Mouse (Mus musculus): ENCODE data around the gene Shisa8. TPM values are rescaled to one million over a fixed set of nuclear protein-coding genes. Genes with fewer than 3 reads are reported as not detected.
A peak's percentile ranks its signal among the peaks of the same experiment; 100 is the strongest.

Gene Shisa8
- total RNA-seq, 2 experiments from 2014 or later = 0.52 to 0.95 TPM

DNA sequence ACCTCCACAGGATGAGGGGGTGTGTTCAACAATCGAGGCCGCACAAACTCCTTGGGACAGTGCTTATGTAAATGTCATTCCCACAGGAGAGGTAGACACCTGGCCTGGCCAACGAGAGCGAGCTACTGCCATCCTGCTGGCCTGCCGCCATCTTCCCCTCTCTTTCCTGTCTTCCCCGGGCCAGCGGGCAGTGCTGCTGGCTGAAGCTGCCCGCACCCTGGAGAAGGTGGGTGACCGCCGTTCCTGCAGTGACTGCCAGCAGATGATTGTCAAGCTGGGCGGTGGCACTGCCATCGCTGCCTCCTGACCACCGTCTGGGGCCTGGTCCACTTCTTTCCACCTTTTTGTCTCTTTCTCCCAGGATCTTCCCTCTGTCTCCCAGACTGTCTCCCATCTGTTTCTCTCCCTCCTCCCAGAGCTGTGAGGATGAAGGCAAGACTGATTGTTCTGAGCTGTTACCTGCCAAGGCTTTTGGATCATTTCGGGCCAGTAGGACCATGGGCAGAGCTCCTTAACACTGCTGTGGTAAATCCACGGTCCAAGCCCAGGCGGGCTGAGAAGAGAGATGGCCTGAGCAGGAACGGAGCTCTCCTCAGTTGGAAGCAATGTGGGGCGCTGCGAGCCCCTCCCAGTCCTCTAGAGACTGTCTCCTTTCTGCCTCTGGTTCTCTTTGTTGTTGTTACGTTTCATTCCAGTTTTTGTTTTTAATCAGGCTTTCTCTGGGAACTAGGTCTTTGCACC lies 8.8 kb downstream of the Shisa8 start:
- no peak for DNase-seq

- DNase-seq = no peak
Observed at GRCm38 (mm10) chr15:82203090-82203489, 9.5 kb downstream of the Shisa8 start.

GRCm38 (mm10) chr15:82202086-82202485 lies 10.5 kb downstream of the Shisa8 start:
- no peak for DNase-seq

DNA sequence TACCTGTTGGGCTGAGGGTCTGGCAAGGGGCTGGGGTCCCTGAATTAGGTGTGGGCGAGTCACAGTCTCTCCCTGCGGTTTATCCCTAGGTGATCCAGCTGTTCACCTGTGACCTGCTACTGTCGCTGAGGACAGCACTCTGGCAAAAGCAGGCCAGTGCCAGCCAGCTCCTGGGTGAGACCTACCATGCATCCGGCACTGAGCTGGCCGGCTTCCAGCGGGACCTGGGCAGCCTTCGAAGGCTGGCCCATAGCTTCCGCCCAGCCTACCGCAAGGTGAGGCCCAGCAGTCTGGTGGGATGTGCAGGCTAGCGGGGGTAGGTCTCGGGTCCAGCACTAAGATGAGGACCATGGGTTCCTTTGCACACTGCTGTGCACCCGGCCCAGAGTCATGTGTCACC lies 13.1 kb downstream of the Shisa8 start:
- no peak for DNase-seq

DNA sequence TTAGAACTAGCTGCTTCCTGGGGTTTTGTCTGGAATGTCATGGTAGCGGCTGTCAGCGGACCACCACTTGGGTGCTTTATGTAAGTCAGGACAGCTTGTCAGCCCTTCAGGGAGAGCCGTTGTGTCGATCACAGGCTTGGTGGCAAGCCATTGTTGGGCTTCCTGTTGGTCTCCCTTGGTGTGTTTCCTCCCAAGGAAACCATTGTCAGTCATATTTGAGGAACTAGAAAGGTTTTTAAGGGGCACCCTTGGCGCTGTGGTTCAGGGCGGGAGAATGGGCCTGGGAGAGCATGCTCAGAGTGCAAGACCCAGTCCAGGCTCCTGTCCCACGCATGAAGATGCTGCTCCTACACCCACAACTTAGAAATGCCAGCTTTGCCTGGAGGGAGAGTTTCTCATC lies 14.3 kb downstream of the Shisa8 start:
- DNase-seq = no peak

DNA sequence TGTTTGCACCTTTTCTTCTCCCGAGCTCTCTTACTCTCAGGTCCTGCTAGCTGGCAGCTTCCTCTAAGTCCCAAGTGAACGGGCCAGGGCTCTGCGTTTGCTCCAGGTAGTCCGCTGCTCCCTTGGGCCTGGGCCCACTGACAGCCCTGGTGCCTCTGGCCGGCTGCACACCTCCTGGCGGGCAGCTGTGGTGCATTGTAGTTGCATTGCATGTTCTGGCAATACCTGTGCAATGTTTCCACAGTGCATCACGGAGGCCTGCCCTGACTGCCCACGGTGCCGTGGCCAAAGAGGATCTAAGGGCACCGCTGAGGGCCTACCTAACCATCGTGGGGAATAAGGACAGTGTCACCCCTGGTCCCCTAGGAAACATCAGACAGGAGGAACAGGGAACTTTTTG lies 14.7 kb downstream of the Shisa8 start:
- DNase-seq = no peak

GRCm38 (mm10) chr15:82197246-82197750 lies 15.3 kb downstream of the Shisa8 start:
- DNase-seq = no peak

- DNase-seq = no peak
Observed at GRCm38 (mm10) chr15:82196300-82196699, 16.3 kb downstream of the Shisa8 start.

GRCm38 (mm10) chr15:82192617-82193016 lies 20.0 kb downstream of the Shisa8 start:
- DNase-seq = no peak

DNA sequence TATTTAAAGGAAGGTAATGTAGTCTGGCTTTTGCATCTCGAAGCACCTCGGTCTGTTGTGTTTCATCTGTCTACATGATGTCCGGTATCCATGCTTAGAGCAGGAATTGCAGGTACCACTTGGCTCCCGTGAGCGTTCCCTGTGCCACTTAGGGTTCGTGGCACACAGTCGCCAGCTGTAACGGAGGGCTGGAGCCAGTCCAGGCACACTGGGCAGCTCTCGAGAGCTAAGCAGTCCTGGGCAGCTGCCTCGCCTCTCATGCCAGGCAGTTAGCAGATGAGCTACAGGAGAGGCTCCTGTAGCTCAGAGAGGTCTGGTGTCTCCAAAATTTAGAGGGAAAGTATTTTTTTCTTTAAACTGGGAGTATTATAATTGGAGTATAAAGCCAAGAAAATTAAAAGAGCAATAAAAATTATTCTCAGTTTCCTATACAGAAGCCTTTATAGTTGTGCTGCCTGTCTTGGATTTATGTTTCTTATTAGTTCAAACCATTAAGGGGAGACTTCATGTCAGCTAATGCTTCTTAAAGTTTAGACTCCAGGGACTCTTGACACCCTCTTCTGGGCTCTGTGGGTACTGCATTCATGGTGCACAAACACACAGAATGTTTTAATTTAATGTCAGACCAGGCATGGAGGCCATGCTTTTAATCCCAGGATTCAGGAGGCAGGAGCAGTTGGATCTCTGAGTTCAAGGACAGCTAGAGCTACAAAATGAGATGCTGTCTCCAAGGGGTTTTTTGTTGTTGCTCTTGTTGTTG lies 24.0 kb downstream of the Shisa8 start:
- peak; percentile 58 for DNase-seq

DNA sequence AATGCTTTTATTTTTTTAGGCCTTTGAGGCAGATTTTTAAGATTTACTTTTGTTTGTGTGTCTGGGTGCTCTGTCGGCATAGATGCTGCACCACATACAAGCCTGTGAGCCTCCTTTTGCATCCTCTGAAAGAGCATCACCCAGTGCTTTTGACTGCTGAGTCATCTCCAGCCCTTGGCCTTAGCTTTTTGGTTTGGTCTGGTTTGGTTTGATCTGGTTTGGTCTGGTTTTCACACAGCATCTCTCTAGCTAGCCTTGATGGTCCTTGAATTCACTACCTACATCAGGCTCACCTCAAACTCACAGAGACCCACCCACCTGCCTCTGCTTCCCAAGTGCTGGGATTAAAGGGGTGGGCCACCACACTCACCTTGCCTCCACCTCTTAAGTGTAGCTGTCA lies 24.7 kb downstream of the Shisa8 start:
- DNase-seq = no peak

DNA sequence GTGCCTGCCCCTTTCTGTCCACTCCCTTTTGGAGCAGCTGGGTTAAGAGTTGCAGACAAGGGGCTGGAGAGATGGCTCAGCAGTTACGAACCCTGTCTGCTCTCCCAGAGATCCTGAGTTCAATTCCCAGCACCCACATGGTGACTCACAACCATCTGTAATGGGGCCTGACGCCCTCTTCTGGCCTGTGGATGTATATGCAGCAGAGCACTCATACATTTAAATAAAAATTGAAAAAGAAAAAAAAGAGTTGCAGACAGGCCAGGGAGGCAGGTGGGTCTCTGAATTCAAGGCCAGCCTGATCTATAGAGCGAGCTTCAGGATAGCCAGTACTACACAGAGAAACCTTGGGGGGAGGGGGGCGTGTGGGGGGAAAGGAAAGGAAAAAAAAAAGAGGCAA lies 25.2 kb downstream of the Shisa8 start:
- no peak for DNase-seq

DNA sequence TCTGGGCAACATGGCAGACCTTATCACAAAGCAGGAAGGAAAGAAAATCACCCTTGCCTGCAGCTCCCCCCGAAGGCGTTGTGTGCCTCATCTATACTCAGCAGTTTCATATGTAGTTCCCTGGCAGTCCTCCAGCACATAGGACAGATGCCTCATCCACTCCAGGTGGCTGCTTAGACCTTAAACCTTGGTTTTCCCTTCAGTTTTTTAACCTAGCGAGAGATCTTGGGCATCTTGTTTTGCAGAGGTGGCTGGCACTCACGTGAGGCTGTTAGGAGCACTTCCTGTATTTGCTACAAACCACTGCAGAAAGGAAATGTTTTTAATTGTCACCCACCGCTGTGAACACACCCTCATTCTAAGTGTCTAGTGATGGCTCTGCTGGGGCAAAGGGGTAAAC lies 25.7 kb downstream of the Shisa8 start:
- DNase-seq = no peak

GRCm38 (mm10) chr15:82186131-82186530 lies 26.5 kb downstream of the Shisa8 start:
- DNase-seq = peak; percentile 67

GRCm38 (mm10) chr15:82185062-82185783 lies 27.4 kb downstream of the Shisa8 start:
- DNase-seq = no peak

DNA sequence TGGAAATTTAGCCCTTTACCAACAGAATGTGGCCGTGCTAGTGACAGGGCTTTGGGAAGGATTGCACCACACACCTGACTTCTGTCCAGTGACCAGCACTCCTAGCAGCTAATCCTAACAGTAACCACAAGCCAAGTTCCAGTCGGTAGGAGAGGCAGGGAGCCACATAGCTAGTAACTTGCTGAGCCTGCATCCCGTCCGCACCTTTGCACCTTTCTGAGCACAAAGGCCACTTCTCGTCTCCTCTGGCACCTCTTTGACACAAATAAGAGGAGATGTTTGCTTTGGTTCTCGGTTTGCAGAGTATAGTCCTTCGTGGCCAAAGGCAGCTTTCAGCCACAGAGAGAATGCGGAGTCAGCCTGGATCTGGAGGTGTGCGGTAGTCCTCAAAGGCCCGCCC lies 28.0 kb downstream of the Shisa8 start:
- DNase-seq = no peak

DNA sequence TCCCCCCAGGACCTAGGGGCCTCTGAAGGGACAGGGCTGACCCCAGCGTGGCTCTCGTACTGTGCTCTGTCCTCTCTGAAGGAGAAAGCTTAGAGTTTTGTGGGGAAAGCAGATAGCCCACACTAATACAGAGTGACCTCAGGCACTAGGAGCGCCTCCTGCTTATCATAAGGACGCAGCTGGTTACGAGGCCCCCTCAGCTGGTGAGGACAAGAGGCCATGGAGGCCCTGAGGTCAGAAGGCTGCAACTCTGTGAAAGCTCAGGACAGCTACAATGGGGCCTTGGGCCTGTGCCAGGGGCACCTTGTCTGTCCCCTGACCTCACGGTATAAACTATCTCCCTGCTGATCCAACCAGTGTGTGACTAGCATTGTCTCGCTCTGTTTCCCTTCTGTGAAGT lies 28.4 kb downstream of the Shisa8 start:
- no peak for DNase-seq

- no peak for DNase-seq
Observed at GRCm38 (mm10) chr15:82183596-82183995, 29.0 kb downstream of the Shisa8 start.

GRCm38 (mm10) chr15:82182311-82182710 lies 30.3 kb downstream of the Shisa8 start:
- DNase-seq = no peak

DNA sequence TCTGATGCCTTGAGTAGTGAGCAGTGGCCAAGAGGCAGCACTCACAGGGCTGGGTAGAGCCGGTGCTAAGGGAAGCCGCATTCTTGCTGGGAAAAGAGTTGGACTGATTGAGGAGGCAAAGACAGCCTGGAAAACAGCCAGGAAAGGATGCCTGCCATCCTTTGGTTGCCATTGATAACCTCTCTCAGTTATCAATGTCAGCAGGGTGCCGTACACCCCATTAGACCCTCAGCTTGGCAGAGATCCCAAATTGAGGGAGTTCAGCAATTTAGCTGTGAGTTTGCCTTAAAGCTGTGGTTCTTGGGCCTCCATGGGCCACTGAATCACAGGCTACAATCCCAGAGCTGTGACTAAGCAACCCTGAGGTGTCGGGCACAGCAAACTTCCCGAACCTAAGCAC lies 31.5 kb downstream of the Shisa8 start:
- DNase-seq = no peak

DNA sequence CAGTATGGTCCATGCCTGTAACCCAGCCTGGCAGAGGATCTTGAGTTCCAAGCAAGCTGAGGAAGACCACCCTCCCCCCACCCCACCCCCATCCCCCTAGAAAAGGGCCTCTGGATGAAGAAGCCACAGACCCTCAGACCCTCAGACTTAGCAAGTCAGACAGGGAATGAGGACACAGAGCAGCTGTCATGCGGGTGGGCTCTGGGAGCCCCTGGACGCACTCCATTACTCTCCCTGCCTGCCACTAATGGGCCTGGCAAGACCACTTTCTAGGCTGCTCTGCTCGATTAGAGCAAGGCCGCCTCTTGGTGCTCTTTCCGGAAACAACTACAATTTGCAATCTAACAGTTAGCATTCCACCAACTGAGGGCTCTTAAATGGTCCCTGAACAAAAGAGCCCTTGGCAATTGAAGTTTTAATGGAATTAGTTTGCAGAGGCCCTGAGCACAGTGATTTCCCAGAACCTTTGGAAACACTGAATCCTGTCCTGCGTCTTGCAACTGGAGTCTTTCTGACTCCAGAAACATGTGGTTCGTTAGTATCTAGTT lies 34.8 kb downstream of the Shisa8 start:
- no peak for DNase-seq

DNA sequence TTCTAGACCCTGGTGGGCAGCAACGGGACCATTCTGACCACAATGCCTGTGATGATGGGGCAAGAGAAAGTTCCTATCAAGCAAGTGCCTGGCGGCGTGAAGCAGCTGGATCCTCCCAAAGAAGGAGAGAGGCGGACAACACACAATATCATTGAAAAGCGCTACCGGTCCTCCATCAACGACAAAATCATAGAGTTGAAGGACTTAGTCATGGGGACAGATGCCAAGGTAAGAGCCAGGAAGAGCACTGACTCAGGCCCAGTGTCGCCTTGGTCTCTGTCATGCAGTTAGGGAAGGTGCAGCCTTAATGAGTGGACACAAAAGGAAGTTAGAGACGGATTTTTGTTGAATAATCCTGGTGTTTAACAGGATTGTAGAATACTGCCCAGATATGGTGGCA lies 37.5 kb downstream of the Shisa8 start:
- no peak for DNase-seq

DNA sequence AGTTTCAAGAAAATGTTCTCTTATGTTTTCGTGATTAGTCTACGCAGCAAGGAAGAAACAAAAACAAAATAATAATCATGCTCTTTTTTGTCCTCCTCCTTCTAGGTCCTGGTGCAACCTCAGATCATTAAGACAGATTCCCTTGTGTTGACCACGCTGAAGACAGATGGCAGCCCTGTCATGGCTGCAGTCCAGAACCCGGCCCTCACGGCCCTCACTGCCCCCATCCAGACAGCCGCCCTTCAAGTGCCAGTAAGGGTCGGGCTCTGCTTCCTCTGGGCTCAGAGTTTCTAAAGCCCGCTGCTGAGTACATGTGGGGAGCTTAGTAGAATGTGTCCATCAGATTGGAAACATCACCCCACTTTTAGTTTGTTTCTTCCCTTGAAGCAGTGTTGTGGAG lies 40.0 kb downstream of the Shisa8 start:
- no peak for DNase-seq

Measured in heart, postnatal 4 days (tissue).